Mouse (Mus musculus): ENCODE data around the gene Bcl2l14.

Bcl2l14 gene

GRCm38 (mm10) chr6:134396018-134396417, at the start of gene Bcl2l14:
TSS of gene Bcl2l14 (plus strand) at chr6:134396318.
- DNase-seq: no peak

DNA sequence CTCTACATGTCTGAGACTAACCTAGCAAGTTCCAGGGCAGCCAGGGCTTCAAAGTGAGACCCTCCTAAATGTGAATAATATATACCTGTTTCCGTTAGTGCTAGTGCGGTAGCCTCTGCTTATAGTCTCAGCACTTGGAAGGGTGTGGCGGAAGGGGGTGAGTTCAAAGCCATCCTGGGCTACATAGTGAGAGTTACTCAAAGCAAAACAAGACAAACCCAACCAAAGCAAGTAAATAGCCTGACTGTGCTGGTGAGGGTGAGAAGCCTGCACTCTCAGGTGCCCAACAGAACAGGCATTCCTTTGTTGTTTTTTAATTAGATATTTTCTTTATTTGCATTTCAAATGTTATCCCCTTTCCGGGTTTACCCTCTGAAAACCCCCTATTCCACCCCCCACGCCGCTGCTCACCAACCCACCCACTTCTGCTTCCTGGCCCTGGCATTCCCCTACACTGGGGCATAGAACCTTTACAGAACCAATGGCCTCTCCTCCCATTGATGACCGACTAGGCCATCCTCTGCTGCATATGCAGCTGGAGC, 47.5 kb upstream of the Bcl2l14 start:
- no peak for DNase-seq

DNA sequence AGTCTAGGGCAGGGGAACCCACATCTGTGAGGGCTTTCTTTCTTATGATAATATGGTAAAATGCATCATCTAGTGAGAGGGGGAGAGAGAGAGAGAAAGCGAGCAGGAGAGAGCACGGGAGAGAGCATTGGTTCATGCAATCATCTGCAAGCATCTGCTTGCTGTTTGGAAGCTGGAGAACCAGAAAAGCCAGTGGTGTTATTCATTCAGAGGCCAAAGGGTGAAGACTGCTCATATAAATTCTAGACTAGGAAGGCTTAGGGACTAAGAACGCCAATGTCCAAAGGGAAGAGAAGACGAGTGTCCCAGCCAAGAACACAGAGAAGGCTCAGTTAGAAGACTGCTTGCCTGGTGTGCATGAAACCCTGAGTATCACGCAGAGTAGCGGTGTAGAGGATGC, 43.2 kb upstream of the Bcl2l14 start:
- no peak for DNase-seq

- no peak for DNase-seq
Observed at GRCm38 (mm10) chr6:134353751-134354150, 42.4 kb upstream of the Bcl2l14 start.

GRCm38 (mm10) chr6:134357570-134357969, 38.5 kb upstream of the Bcl2l14 start:
- no peak for DNase-seq

DNA sequence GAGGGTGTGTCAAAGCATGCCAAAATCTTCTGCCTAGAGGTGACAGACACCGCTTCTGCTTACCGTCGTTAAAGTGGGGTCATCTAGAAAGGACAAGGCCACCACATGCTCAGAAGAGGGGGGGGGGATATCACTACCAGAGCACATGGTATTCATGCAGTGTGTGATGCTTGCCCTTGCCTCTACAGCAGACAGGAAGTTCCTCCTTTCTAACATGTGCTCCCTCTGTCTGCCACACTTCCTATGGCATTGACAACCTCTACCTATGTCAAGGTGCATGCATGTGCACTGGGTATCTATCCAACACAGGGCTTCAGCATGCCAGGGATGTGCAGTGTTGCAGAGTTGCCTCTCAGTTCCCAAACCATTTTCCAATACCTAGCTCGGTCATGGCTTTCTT, 36.0 kb upstream of the Bcl2l14 start:
- no peak for DNase-seq

DNA sequence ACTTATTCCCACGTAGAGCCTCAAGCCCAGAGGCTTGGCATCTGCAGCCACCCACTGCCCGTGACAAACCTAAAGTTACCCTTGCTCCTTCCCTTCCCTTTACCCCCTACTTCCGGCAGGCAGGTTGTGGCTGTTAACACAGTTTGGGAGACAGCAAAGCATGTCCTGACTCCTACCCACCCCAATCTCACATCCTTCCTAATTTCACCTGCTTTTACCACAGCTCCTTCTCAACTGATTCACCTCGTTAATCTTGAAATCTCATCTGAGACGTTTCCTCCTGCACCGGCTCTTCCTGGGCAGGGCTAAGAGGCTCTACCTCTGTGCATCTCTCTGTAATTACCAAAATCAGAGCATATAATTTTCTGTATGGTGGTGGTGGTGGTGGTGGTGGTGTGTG, 31.5 kb upstream of the Bcl2l14 start:
- no peak for DNase-seq

- no peak for DNase-seq
Observed at GRCm38 (mm10) chr6:134365952-134366351, 30.2 kb upstream of the Bcl2l14 start.

DNA sequence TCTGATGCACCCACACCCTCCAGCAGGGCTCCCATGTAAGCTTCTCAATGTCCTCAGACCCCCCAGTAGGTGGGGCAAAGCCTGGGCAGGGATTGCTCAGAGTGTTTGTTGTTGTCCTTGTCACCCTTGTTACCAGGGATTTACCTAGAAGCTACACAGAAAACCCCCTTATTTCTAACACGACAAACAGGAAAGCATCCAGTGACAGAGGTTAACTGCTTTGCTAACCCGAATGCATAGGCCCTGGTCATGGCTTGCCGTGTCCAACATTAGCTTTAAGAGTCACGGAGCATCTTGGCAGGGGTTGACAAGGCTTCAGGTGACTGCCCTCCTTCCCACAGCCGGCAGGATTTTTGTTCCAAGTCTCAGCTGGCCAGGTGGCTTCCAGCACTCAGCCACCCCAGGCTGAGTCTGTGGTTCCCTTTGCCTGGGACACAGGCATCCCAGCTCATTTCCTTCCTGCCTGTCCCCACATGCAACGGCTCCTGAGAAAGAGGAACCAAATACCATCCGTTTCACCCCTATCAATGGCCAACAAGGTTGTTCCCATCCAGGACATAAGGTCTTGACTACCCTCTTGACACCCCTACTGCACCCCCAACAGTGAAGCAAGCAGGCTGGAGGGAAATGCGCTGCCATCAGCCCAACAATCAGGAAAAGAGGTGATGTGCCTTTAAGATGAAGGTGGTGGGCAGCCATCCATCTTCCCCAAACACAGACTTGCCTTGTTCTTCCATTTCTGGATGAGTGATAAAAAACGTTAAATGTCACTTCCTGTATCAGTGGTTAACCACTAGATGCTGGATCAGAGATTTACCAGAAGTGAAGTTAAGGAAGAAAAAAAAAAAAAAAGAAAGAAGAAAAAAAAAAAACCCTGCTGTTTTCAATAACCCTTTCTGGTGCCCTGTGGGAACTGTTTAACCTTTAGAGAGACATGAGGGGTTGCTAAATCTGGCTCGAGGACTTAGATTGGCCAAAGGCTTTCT, 29.5 kb upstream of the Bcl2l14 start:
- no peak for DNase-seq

DNA sequence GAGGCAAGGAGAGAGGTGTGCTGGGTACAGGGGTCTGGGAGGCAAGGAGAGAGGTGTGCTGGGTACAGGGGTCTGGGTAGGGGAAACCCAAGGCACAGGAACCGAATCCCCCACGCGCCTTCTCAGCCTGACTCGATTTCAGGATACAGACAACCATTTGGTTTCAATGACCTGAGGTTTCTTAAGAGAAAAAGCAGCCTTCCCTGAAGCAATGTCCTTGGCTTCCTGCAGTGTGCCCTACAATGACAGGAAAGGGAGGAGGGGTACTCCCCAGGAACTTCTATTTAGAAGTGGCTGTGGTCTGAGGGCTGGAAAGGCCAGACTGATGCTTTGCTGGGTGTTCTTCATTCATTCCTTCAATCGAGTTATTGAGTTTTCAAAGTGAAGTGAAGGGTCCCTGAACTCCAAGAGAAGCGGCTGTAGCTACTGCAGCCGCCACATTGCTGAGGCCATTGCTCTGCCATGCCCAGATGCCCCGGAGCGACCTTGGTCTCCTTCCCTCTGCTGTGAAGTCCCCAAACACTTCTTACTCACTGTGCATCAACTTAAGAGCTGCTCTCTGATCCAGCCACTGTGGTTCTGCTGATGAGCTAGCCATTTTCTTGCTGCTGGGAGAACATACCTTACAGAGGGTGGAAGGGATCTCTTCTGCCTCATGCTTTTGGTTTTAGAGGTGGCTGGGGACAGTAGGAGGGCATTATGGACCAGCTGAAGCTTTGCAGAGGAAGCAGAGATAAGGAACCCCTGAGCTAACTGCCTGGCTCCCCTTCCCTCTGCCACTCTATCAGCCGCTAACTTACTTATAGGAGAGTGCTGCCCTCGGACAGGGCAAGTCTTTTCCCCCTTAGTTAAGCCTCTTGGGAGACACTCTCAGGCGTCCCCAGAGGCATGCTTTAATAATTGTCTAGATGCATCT, 28.5 kb upstream of the Bcl2l14 start:
- no peak for DNase-seq

DNA sequence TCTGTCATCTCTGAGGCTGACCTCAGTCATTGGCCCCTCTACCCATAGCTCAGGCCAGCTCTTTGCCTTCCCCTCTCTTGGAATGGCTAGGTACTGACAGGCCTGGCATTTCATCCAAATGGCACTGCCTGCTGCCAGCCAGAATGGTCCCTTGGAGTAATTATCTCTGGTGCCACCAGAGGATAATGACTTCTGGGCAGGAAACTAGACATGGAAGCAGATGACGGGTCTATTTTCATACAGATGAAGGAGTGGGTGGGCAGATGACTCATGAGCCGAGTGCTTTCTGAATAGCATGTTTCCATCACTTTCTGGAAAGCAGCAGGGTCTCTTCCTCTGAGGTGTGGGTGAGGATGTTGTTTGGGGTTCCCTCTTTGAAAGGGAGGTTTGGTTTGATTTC, 23.2 kb upstream of the Bcl2l14 start:
- peak; percentile 32 to 51 for DNase-seq

- no peak for DNase-seq
Observed at GRCm38 (mm10) chr6:134377201-134377600, 18.9 kb upstream of the Bcl2l14 start.

DNA sequence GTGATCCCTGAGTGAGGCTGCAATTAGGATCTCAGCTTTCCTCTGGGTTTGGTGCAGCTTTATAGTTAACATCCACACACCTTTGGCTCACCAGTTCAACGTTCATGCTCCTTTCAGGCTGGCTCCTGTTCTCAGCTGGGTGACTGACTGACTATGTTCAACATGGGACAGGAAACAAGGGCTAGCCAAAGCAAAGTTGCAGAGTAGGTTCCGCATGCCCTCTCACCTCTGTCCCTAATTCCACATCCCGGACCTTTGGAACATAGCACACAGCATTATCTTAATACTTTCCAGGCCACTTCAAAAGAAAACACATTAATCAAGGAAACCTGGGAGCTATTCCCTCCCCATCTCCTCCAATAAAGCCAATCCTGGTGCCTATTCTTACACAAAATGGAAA, 18.3 kb upstream of the Bcl2l14 start:
- DNase-seq: no peak

DNA sequence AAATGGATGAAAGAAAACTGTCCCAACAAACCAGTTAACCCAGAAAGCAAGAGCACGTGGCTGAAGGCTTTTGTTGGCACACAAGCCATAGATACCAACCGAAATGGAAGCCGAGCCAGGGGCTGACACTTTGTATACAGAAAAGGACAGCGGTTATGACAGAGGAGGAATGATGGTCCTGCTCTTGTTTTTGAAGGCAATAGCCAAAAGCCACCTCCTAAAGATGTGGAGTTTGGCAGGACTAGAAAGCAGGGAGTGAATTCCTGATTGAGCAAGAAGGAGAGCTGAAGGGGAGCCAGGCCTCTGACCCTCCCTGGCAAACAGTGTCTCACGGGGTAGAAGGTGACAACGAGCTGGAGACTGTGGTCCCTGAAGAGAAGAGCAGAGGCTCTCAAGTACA, 14.7 kb upstream of the Bcl2l14 start:
- DNase-seq: no peak

DNA sequence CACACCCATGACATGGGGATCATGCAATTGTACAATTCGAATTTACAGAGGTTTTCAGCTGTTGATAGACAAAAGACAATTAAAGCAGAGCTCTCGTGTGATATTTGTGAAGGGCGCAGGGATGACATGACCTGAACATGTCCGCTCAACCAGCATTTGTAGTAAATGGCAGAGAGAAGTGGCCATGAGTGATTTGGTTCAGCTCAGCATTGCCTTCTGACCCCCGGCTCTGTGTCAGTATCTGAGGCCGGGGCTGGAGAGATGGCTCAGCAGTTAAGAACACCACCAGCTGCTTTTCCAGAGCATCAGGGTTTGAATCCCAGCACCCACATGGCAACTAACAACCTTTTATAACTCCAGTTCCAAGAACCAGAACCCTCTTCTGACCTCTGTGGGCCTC, 10.2 kb upstream of the Bcl2l14 start:
- no peak for DNase-seq

DNA sequence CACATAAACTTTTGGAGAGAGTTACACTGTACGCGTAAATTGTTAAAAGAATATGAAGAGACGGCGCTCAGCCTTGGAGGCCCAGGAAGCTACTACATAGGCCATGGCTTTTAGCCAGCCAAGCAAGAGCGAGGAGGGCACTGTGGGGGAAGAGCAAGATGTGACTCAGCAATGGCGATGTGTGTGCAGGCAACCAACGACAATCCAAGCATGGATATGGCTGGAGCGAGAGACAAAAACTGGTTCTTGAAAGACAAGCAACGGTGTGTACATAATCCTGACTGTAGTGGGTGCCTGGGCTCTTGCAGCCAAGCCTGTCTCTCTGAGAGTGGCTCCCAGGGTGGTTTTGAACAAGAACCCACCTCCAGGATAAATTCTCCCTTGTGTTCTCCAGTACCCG, 8.7 kb upstream of the Bcl2l14 start:
- DNase-seq: no peak

- peak; percentile 50 to 66 for DNase-seq
Observed at GRCm38 (mm10) chr6:134388424-134389110, 7.6 kb upstream of the Bcl2l14 start.

- DNase-seq: peak; percentile 89 to 94
Observed at GRCm38 (mm10) chr6:134389248-134389891, 6.7 kb upstream of the Bcl2l14 start.

- DNase-seq: no peak
Observed at GRCm38 (mm10) chr6:134389917-134390316, 6.2 kb upstream of the Bcl2l14 start.

DNA sequence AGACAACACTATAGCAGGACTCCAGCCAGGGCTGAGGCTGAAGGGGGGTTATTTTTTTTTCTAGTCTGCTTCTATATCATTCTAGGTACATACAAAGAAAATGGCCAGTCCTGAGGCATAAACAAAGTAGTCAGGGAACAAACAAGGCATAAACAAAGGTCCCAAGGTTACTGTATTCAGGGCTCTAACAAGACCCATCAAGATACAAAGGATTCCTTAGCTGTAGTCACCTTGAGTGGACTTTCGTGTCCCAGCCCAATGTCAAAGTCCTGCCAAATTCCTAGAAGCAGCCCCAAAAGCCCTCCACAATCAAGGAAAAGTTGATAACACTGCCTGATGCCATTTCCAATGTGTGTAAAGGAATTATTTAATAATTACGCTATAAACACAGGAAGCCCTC, 5.3 kb upstream of the Bcl2l14 start:
- no peak for DNase-seq

- DNase-seq: peak; percentile 59 to 83
Observed at GRCm38 (mm10) chr6:134402914-134403683, 7.0 kb downstream of the Bcl2l14 start.
